Mouse (Mus musculus) MN1 (cell line): ENCODE measurements at regions not wholly inside any gene's neighbourhood (a gene's known extent, or its start where the extent isn't known, plus 50 kb on each side); places are given as distances from the start of the nearest gene placed in this dataset.
"Not testable (repeated sequence)": the region's sequence is repeated elsewhere in the genome, so short reads cannot be mapped to it uniquely, and the experiment has no call there.

Source experiments
- DNase-seq: peaks from one replicate; pipeline ENCODE4 v3.0.0-alpha.2; 2016; ENCODE audit warnings: low spot score

DNA sequence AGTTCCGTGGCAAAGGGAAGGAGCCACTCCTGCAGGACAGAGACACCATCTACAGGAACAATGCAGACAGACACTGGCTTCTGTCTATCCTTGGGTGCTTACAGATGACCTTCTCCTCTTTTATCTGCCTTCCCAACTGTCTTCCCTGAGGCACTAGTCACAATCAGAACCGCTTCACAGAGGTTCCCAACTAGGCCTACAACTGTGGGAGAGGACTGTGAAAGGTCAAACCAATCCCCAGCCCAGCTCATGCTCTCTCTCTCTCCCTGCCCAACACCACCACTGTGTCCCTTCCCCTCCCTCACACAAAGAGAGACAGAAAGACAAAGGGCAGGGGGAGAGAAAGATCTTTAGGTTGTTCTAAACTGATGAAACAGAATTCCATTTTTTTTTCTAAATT, 61.3 kb downstream of the Tmem17 start:
- DNase-seq, result no peak

DNA sequence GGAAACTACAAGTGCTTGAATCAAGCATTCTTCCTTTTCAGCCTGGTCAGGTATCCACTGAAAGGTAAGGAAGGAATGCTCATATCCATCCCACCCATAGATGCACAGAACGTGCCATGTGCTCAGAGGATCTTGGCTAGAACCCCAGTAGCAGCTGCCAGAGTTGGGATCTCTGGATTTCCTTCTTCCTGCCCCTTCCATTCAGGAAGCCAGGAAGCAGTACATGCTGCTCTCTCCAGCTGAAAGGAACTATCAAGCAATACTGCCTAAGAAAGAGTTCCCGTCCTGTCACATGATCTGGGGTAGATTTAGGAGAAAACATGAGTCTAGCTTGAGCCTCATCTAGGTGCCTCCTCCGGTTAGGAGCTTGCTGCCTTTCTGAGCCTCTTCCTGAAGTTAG, 61.9 kb downstream of the Tmem17 start:
- DNase-seq, result no peak

DNA sequence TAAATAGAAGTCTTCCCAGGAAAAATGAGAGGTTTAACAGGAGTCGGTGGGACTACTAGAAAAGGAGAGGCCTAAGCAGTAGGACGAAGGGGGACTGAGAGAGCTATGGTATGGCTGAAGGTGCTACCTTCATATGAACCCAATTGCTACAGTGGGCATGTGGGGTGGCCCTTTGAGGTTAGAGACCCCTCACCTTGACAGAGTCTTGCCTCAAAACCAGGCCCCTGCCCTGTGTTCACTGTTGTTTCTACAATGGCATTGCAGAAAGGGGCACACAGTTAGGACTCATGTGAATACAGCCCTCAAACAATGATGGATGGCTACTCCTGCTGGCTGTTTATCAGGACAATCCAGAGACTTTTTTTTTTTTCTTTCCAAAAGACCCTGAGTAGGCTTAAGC, 62.6 kb downstream of the Tmem17 start:
- DNase-seq, result no peak

DNA sequence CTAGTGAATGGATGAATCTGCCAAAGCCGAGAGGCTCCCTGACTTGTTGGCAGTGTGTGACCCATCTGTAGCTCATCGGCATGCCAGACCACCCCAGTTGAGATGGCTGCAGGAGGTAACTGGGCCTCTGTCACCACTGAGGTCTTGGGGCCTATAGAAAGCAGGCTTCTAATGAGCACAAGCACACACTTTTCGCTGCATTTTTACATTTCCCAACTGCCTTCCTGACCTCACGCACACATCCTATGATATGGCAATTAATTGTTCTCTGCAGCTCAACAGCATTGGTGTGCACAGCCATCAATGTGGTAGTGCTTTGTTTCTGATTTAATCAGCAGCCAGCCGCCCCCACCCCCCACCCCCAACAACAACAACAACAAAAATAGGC, 72.2 kb downstream of the Tmem17 start:
- no peak for DNase-seq

DNA sequence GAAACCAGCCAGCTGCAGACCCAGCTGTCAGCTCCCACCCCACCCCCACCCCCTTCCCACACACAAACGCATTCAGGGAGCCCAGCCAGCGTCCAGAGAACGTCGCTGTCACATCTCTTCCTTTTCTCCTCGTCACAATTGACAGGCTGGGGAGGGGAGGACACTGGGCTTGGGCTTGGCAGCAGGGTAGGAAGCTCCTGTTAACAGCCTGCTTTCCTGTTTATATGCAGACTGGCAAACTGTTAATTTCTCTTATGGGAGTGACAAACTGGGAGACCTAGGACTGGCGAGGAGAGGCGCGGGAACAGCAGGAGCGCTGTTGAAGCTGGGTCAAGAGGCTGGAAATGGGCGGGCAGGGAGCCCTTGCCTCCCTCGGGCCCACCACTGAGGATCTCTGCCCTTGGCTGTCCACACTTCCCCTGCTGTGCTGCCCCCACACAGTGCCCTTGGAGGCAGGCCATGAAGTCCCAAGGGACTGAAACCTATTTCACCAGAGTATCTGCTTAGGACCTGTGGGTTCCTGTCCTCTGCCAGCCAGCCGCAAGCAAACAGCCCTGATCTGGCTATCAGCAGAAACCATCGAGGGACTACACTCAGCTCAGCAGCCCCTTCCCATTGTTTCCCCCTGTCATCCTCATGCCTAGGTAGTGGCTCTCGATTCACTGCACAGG, 72.7 kb downstream of the Tmem17 start:
- DNase-seq, result peak; percentile 73

DNA sequence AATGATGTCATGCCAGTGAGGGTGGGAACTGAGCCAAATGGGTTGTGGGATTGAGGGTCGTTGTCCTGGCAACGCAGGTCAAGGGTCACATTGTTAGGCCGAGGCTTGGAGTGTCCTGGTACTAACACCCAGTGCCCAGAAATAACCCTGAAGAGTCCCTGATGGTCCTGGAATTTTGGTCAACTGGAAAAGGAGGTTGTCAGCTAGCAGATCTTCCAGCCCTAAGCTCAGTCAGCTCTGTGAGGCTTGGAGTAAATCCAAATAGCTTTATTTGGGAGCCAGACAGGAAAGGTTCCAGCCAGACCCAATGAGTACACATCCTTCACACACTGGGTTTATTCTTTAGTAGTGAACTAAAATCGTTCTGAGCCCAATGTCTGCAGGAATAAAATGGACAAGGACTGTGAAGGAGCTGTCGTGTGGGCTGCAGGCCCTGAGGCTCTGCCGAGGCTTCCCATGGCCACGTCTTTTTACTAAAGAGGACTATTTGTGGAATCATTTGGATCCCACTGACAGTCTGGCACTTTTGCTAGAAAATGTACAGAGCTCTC, 75.9 kb downstream of the Tmem17 start:
- DNase-seq, result peak; percentile 25

DNA sequence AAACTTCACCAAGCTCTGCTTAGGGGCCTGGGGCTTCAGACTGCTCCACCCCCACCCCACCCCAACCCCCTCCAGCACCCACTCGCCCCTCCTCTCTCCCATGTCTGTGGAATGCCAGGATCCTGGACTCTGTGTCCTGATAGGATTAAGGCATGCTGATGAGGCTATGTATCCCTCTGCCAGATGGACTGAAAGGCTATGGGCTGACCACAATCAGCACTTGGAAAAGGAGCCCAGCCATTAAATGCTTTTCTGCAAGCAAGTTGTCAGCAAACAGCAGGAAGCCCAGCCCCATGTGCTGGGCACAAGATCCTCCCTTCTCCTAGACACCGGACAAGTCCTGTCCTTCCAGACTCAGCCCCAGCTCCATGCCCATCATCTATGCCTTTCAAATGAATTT, 76.7 kb downstream of the Tmem17 start:
- DNase-seq, result no peak

DNA sequence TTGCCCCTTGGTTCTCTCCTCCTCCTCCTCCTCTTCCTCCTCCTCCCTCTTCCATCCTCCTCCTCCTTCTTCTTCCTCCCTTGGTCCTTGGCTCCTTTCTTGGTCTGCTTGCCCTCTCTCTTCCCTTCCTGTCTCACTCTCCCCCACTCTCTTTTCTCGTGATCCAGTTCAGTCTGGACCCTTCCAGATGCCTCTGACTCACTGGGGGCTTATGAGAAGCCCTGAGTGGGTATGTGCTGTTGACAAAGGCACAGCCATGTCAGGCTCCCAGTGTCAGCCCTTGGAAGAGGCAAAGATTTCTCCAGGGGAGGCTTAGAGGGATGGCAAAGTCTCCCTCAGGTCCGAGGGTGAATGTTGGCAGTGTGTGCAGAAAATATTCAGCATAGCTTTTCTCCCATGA, 78.0 kb downstream of the Tmem17 start:
- DNase-seq, result no peak

DNA sequence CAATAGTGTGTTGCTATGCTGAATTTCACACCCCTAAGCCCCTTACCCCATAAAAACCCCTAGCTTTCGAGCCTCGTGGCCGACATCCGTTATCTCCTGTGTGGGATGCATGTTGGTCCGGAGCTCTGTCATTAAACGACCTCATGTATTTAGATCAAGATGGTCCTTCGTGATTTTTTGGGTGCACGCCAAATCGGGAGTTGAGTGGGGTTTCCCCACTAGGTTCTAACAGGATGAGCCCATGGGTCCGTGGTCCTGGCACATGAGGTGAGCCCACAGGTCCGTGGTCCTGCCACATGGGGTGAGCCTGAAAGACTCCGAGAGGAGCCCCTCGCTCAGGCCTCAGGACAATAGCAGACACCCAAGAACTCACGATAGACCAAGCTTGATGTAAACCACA, 79.2 kb downstream of the Tmem17 start:
- DNase-seq, result not testable (repeated sequence)

DNA sequence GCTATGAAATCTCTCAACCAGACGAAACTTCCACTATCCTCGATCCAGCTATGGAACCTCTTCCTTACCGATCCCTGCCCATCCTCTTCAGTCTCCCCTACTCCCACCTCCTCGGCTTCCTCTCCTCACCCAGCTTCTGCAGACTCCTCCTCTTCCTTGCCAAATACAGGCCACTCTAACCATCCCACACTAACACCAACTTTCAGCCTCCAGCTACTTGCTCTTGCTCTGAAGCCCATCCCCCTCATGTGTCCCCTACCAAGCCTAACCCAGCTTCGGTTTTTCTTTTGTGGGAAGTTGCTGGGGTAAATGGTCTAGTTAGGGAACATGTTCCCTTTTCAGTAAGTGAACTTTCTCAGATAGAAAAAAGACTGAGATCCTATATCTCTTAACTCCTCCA, 80.8 kb downstream of the Tmem17 start:
- DNase-seq, result no peak

DNA sequence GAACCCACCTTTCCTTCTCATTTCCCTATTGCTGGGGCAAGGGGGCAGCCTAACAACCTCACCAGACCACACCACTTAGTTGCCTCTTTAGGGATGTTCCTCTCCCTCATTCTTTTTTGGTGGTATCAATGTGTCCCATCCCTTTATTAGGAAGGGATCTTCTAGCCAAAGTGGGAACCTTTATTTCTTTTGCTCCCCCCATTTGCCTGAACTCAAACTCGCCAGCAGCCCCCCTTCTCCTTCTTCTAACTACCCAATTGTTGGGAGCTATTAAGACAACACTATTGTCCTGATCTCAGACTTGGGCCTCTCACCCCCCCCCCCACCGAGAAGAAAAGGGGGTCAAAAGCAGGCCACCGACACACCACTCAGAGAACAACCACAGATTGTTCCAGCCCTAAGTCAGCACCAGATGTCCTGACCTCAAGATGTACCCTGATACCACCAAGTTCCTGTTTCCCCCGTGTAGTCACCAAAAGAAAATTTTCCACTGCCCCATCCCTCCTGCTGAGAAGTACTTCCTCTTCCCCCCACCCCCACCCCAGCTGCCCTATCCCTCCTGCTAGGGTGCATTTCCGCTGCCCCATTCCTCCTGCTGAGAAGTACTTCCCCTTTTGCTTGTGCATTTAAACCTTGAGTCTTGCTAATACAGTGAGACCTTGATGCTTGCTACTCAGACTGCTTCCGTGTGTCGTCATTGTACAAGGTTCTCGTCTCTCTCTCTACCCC, 84.4 kb downstream of the Tmem17 start:
- no peak for DNase-seq

DNA sequence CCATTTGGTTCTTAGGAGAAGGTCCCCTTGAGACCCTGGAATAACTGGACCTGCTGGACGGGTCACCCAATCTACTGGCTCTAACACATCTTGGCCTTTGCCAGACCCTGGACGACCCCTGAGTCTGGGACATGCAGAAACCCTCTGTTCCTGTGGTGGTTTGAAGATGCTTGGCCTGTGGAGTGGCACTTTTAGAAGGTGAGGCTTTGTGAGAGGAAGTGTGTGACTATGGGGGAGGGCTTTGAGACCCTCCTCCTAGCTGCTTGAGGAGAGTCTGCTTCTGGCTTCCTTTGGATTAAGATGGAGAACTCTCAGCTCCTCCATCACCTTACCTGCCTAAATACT, 84.9 kb downstream of the Tmem17 start:
- no peak for DNase-seq

DNA sequence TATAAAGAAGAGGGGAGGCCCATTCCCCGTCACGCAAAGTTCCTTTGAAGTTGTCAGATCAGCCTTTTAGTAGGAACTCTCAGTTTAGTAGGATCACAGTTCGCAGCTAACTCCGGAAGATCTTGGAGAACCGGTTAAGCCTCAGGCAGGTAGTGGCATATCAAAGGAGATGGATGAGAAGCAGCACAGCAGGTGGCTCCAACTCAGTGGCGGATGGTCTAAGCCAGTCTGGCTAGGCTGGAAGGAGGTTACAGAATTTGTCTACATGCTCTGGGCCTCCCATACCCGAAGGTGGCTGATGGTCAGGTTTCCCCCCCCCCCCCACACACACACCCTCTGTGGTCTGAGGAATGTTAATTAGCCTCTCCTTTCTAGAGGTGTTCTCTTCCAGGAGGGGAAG, 88.5 kb downstream of the Tmem17 start:
- no peak for DNase-seq

DNA sequence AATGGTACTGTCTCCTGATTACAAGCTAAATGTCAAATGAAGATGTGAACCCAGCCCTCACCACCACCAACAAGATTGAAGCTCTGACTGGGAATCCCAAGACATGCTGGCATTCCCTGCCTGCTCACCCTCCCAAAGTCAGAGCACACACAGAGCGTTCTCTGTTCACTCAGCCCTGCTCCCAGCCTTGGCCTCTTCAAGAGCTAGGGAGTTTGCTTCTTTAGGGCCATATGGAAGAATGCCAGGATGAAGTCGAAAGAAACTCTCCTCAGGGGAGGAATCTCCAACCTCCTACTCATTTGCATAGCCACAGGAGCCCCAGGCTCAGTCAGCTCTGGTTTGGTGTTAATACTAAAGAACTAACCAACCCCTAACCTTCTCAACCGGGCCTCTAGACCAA, 90.1 kb downstream of the Tmem17 start:
- no peak for DNase-seq

DNA sequence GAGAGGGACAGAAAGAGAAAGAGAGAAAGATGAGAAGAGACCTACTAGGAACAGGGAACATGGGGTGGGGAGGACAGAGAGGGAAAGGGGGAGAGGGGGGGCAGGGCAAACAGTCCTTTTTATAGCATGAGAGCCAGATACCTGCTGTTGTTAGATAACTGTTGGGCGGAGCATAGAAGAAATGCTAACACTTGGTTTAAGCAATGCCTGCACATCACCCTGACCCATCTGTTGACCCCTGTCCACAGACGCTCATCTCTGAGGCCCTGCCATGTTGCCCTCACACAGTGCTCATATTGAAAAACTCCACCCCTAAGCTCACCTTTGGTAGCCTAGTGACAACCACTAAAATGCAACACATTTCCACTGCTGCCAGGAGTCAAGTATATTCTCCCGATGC, 90.7 kb downstream of the Tmem17 start:
- DNase-seq, result no peak

DNA sequence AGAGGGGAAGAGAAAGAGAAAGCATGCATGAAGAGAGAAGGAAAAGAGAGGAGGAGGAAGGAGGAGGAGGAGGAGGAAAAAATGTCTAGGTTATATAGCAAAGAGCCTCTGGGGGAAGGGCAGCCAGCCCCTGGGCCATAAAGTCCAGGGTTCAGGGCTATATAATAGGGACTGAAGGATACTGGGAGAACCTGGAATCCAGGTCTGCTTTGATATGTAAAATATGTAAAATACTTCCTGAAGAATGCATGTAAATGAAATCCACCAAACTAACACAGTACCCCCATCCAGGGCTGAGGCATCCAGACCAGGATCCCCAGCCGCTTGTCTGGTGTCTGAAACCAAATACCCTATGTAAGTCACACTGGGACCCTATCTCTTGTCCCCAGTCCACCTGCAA, 91.5 kb downstream of the Tmem17 start:
- no peak for DNase-seq

DNA sequence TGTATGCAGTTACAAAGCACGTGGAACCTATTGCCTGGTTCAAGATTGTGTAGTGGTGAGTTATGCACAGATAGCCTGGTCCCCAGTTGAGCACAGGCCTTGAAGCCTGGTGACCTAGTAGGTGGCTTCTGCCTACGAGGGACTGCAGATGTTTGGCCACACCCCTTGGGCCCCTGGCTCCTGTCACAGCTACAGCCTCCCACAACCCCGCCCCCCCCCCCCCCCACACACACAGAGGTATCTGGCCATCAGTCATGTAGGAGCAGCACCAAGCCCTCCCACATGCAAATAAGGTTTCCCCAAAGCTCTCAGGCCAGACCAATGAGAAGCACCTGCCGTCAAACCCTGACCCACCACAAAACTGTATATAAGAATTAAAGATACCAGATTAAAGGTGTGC, 94.5 kb downstream of the Tmem17 start:
- no peak for DNase-seq

DNA sequence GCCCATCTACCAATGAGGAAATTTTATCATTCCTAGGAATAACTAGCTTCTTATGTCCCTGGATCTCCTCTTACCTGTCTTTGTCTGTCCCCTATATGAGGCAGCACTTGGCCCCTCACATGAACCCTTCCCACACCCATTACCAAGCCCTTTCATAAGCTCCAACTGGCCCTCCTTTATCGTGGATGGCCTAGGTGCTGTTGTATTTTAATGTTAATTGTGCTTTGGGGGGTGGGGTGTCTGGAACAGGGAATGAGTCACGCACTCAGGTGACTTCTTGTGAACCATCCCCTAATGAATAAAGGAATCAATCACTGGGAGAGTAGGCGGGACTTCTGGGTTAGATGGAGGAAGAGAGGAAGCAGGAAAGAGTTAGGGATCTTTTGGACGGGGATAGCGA, 95.8 kb downstream of the Tmem17 start:
- DNase-seq, result no peak

DNA sequence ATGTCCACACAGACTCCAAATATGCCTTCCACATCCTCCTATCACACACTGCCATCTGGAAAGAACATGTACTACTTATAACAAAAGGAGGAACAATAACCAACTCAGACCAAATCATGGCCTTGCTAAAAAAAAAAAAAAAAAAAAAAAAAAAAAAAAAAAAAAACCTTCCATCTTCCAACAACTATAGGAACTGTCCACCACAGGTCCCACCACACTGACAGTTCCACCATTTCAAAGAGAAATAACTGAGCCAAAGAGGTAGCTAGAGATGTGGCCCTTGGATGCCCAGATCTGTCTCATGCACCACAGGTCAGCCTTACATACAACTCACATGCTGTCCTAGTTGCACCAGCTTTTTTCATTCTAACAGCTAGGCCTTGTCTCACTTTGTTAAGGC, 97.1 kb downstream of the Tmem17 start:
- no peak for DNase-seq

DNA sequence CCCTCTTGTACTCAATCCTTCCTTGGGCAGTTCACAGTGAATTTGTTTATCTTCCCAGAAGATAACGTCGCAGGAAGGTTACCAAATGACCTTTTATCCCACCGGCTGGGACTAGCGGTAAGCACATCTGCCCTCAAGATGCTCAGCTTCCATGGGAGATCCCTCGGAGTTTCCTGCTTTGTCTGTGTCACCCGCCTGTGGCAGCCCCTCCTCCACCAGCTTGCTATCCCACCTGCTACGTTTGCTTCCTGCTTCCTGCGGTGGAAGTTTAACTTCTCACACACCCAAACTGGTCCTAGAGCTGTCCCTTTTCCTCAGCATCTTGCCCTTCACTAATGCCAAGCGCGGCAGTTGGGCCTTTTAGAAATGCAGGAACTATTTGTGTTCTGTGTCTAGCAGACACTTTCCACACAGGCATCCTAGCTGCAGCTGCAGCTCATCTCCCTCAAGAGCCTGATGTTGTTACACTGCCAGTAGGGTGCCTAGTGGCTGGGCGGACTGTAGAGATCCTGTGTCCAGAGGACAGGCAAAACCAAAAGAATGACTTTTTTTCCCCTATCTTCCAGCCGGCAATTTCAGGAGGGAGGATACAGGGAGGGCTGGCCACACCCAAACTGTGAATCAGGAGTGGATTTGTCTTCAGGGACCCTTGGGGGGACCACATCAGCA, 98.7 kb downstream of the Tmem17 start:
- DNase-seq, result no peak

DNA sequence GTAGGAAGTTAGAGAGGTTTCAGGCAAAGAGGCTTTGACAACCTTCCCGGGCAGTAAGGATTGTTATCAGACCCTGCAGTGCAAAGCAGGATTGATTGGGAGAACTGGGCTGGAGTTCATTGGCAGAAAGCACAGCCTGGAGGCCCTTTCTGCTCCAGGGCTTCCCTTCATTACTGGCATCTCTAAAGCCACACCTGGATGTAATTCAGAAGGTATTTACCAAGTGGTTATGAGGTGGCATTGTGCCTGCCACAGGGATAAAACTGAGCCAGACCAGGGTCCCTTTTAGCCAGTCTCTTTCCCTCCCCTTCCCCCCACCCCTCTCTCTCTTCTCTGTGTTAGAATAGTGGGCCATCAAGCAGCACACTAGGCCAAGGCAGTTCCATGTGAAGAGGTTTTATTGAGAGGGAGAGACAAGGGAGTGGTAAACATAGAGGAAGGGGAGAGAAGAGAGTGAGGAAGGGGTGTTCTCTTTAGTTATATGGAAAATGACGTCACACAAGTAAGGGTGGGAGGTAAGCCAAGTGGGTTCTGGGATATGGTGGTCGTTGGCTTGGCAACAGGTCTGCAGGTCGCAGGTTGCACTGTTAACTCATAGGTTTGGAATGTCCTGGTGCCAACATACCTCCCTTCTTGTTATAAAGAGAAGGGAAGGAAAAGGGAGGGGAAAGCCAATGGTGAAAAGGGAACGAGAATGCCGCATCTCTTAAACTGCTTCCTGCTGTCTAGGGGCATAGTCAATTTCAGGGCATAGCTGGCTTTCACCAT, 99.4 kb downstream of the Tmem17 start:
- no peak for DNase-seq

DNA sequence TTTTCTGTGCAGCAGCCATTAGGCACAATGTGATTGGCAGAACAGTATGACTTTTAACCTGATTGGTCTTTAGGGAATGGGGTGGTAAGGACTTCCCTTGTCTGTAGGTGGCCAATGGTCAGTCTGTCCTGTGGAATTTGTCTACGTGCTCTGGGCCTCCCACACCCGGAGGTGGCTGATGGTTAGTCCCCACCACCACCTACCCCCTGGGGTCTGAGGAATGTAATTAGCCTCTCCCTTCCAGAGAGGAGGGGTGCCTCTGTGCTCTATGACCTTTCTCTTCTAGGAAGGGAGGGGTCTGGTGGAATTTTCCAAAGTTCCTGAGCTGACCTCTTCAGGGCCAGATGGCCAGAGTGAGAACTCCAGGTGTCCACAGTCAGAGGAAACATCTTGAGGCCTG, 101.6 kb downstream of the Tmem17 start:
- DNase-seq, result no peak
